28 mouse cellular contexts compared by ENCODE assay signal in genomic region chr11:96442468-96442867, GRCm38 (mm10). TPM values are rescaled to one million over a fixed set of nuclear protein-coding genes. Genes with fewer than 3 reads are reported as not detected.
DNase-seq lines count a peak whose midpoint lies in the region; ATAC-seq and TF ChIP-seq lines count a peak whose summit lies in the region.
"Had no signal": no experiment of that assay in that cellular context is flagged by ENCODE, and none has a peak within 500 bp of the region (broad histone marks: within the 10 kb centered on the region; RNA-seq: fewer than 3 reads in every experiment).

No protein-coding gene starts in this region.

- no peak for TF ChIP-seq CTCF in heart, adult 2 months (IDR thresholded peaks at IDR 0.05)

- no peak for TF ChIP-seq POLR2A in heart, adult 2 months (IDR thresholded peaks at IDR 0.05; ENCODE audit: insufficient read depth, low read depth, low read length)

- no peak overlapping the region for H3K9ac ChIP-seq in heart, adult 2 months (ENCODE audit: low read depth, low read length)
- H3K9ac ChIP-seq: embryonic facial prominence, embryonic 12.5 days; embryonic facial prominence, embryonic 15.5 days; forebrain, postnatal 0 days; heart, embryonic 12.5 days; heart, embryonic 15.5 days; hindbrain, embryonic 13.5 days had no signal

- H3K4me1 ChIP-seq in heart, adult 2 months (ENCODE audit: control insufficient read depth, insufficient read depth, low read length): no peaks in the 10 kb centered on the region
- H3K4me1 ChIP-seq: embryonic facial prominence, embryonic 12.5 days; embryonic facial prominence, embryonic 15.5 days; heart, embryonic 12.5 days; heart, embryonic 15.5 days had no signal

- no peak for ATAC-seq in CD4-positive, CD25-positive, alpha-beta regulatory T cell, adult 4 months
- ATAC-seq: forebrain, embryonic 14.5 days; forebrain, postnatal 0 days; hindbrain, embryonic 16.5 days had no signal

- H3K4me3 ChIP-seq in heart, adult 2 months: no peak overlapping the region
- H3K4me3 ChIP-seq: embryonic facial prominence, embryonic 12.5 days; embryonic facial prominence, embryonic 15.5 days; gastrocnemius, adult 2 months; heart, embryonic 12.5 days; heart, embryonic 15.5 days; hindbrain, embryonic 10.5 days; hindbrain, embryonic 13.5 days had no signal

- H3K36me3 ChIP-seq in heart, adult 2 months (ENCODE audit: control insufficient read depth, insufficient read depth, low read length): no peaks in the 10 kb centered on the region
- H3K36me3 ChIP-seq: embryonic facial prominence, embryonic 12.5 days; embryonic facial prominence, embryonic 15.5 days; heart, embryonic 12.5 days; heart, embryonic 15.5 days; hindbrain, embryonic 10.5 days; hindbrain, embryonic 13.5 days had no signal

- TF ChIP-seq EP300 in heart, adult 2 months (IDR thresholded peaks at IDR 0.05; ENCODE audit: insufficient read depth, low read depth, low read length): no peak

- H3K79me2 ChIP-seq in heart, adult 2 months (replicated peaks; ENCODE audit: control insufficient read depth, insufficient read depth, low read length): no peaks in the 10 kb centered on the region

- WGBS in heart, adult 2 months: 78% methylated on average over 5 of the region's 5 CpGs

- no peak overlapping the region for H3K27ac ChIP-seq in heart, adult 2 months
- H3K27ac ChIP-seq: embryonic facial prominence, embryonic 12.5 days; embryonic facial prominence, embryonic 15.5 days; gastrocnemius, adult 2 months; heart, embryonic 15.5 days; hindbrain, embryonic 10.5 days; hindbrain, embryonic 13.5 days had no signal

- H3K27me3 ChIP-seq in heart, adult 2 months (ENCODE audit: control insufficient read depth, insufficient read depth, low read length): no peaks in the 10 kb centered on the region
- H3K27me3 ChIP-seq: hindbrain, embryonic 13.5 days had no signal

- intact Hi-C loops in heart, adult 2 months (cut with DNase I): loop anchor here (10.0 kb wide), 1 partner anchor 232 kb away; no protein-coding TSS in a partner anchor

- DNase-seq in CD4-positive, CD25-positive, alpha-beta regulatory T cell, adult 2 months (ENCODE audit: low read depth, low spot score): peak; percentile 42
- DNase-seq in naive thymus-derived CD4-positive, alpha-beta T cell, adult 2 months (ENCODE audit: low read depth): peak; percentile 49
- peak; percentile 62 for DNase-seq in thymus, postnatal 25 days
- no peak for DNase-seq in lung, postnatal 14 days
- DNase-seq in layer of hippocampus, postnatal 10 days (ENCODE audit: low spot score in 2 of 2): no peak
- DNase-seq in heart, adult 2 months: no peak
- DNase-seq: adrenal gland, adult 2 months; adrenal gland, postnatal 14 days; cerebellum, adult 11 months; cerebellum, adult 2 months; cerebellum, adult 9-11 months; cerebellum, postnatal 25 days; forebrain, postnatal 0 days; gastrocnemius, adult 2 months; gastrocnemius, postnatal 14 days; heart, adult 11 months; heart, postnatal 10 days; heart, postnatal 36 days had no signal

RNA-seq across cellular contexts. Expression of gene Skap1, which starts 21.9 kb away (rescaled TPM):
- 100 to 1,000 TPM; 652 to 757 TPM for polyA plus RNA-seq in CD4-positive, CD25-positive, alpha-beta regulatory T cell, adult 4 months (2017; shearing (Covaris generic))
- total RNA-seq in layer of hippocampus, postnatal 10 days (2021): 1 to 10 TPM; 1.4 to 2.0 TPM
- under 1 TPM in 1 of 2 experiments, not detected in 1; 0.25 TPM for total RNA-seq in heart, adult 2 months (2021)
- polyA plus RNA-seq in heart, adult 2 months (2012; rRNA removed): 0.67 and 0.98 TPM in 2 replicates
- total RNA-seq: common myeloid progenitor, adult 5-6 weeks; gastrocnemius, adult 2 months had no signal

Comparison
In these comparisons a context has a peak if more than half of its experiments do, and no peak if none do; other contexts are left out.
1. DNase-seq: peak in CD4-positive, CD25-positive, alpha-beta regulatory T cell, adult 2 months (single experiment), naive thymus-derived CD4-positive, alpha-beta T cell, adult 2 months (single experiment) and thymus, postnatal 25 days (single experiment); none in lung, postnatal 14 days (single experiment), layer of hippocampus, postnatal 10 days (0 of 2) and heart, adult 2 months (0 of 2).